Mouse (Mus musculus) CD4-positive, CD25-positive, alpha-beta regulatory T cell, adult 4 months (primary cell): ENCODE results near the gene Ncam1. TPM values are rescaled to one million over a fixed set of nuclear protein-coding genes. Genes with fewer than 3 reads are reported as not detected.

Source experiments
- ATAC-seq: one replicate; pipeline ENCODE4 v1.8.0; 2017
- polyA plus RNA-seq, 2 experiments: library from polyadenylated mRNA; unstranded; fragments of 100-300 nt; shearing (Covaris generic); gene quantifications; one replicate each; pipeline ENCODE4 v1.2.1; 2017

Gene Ncam1
- polyA plus RNA-seq, 2 experiments from 2014 or later = 0.24 to 0.56 TPM

GRCm38 (mm10) chr9:49618699-49619392, 179.9 kb downstream of the Ncam1 start:
- ATAC-seq = no peak

- no peak for ATAC-seq
Observed at GRCm38 (mm10) chr9:49618266-49618665, 180.5 kb downstream of the Ncam1 start.

- no peak for ATAC-seq
Observed at GRCm38 (mm10) chr9:49617216-49617615, 181.5 kb downstream of the Ncam1 start.

- no peak for ATAC-seq
Observed at GRCm38 (mm10) chr9:49612387-49612786, 186.3 kb downstream of the Ncam1 start.

GRCm38 (mm10) chr9:49608191-49608590, 190.5 kb downstream of the Ncam1 start:
- ATAC-seq = no peak

GRCm38 (mm10) chr9:49606717-49607116, 192.0 kb downstream of the Ncam1 start:
- no peak for ATAC-seq

- no peak for ATAC-seq
Observed at GRCm38 (mm10) chr9:49606317-49606716, 192.4 kb downstream of the Ncam1 start.

- no peak for ATAC-seq
Observed at GRCm38 (mm10) chr9:49605791-49606190, 192.9 kb downstream of the Ncam1 start.

- ATAC-seq = no peak
Observed at GRCm38 (mm10) chr9:49605351-49605750, 193.4 kb downstream of the Ncam1 start.

- no peak for ATAC-seq
Observed at GRCm38 (mm10) chr9:49601215-49601614, 197.5 kb downstream of the Ncam1 start.

GRCm38 (mm10) chr9:49595635-49596348, 202.9 kb downstream of the Ncam1 start:
- no peak for ATAC-seq

GRCm38 (mm10) chr9:49594876-49595634, 203.7 kb downstream of the Ncam1 start:
- no peak for ATAC-seq

- ATAC-seq = no peak
Observed at GRCm38 (mm10) chr9:49593951-49594536, 204.7 kb downstream of the Ncam1 start.

- ATAC-seq = no peak
Observed at GRCm38 (mm10) chr9:49592006-49592405, 206.7 kb downstream of the Ncam1 start.

- ATAC-seq = no peak
Observed at GRCm38 (mm10) chr9:49590261-49590660, 208.5 kb downstream of the Ncam1 start.

GRCm38 (mm10) chr9:49577136-49577535, 221.6 kb downstream of the Ncam1 start:
- ATAC-seq = no peak

GRCm38 (mm10) chr9:49571695-49572510, 226.8 kb downstream of the Ncam1 start:
- ATAC-seq = no peak

- no peak for ATAC-seq
Observed at GRCm38 (mm10) chr9:49570731-49571694, 227.7 kb downstream of the Ncam1 start.

- no peak for ATAC-seq
Observed at GRCm38 (mm10) chr9:49570033-49570660, 228.6 kb downstream of the Ncam1 start.

GRCm38 (mm10) chr9:49565846-49566245, 232.9 kb downstream of the Ncam1 start:
- no peak for ATAC-seq
